Mouse (Mus musculus): Measurements from ENCODE around the gene Higd1a. TPM values are rescaled to one million over a fixed set of nuclear protein-coding genes. Genes with fewer than 3 reads are reported as not detected.
A peak's percentile ranks its signal among the peaks of the same experiment; 100 is the strongest.

Higd1a gene
- polyA plus RNA-seq, 1 experiment: 3.4 TPM

DNA sequence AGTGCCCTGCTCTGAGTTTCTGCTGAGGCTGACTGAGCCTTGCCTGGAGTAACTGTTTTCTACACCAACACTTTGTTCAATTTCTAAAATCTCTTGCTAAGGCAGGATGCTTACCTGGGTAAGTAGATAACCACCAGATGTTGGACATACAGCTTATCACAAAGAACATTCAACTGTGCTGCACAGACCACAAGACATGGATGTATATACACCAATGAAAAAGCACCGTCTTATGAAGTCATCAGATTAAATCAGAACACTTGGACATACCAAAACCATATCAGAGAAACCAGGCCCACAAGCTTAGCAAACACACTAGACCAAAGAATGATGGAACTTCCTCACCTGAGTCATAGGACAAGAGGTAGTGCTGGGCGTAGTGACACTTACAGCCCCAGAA lies 1.2 kb upstream of the Higd1a start:
- WGBS: 91% methylated on average over 2 of the region's 2 CpGs
- Histone ChIP-seq H3K4me1 (ENCODE audit: control insufficient read depth, insufficient read depth, insufficient read length) (peaks cover 3% of the 10 kb centered on the region; the same call in 1 of the 2 replicates), H3K27me3 (ENCODE audit: control insufficient read depth, insufficient read depth, low read length) (no peaks in the 10 kb centered on the region), H3K4me3 (ENCODE audit: extremely low read depth, insufficient read depth, insufficient read length) (no peak overlapping the region), H3K36me3 (ENCODE audit: control insufficient read depth, insufficient read depth, low read length) (no peaks in the 10 kb centered on the region), H3K27ac (ENCODE audit: insufficient read depth, low read length) (no peak overlapping the region)
- TF ChIP-seq CTCF (IDR thresholded peaks at IDR 0.05; ENCODE audit: extremely low read depth, insufficient read depth, insufficient read length, insufficient replicate concordance) (no peak), POLR2A (IDR thresholded peaks at IDR 0.05; ENCODE audit: low read depth, low read length) (no peak)
- no peak for DNase-seq (ENCODE audit: low read depth in 1 of 2, low spot score in 2 of 2)

DNA sequence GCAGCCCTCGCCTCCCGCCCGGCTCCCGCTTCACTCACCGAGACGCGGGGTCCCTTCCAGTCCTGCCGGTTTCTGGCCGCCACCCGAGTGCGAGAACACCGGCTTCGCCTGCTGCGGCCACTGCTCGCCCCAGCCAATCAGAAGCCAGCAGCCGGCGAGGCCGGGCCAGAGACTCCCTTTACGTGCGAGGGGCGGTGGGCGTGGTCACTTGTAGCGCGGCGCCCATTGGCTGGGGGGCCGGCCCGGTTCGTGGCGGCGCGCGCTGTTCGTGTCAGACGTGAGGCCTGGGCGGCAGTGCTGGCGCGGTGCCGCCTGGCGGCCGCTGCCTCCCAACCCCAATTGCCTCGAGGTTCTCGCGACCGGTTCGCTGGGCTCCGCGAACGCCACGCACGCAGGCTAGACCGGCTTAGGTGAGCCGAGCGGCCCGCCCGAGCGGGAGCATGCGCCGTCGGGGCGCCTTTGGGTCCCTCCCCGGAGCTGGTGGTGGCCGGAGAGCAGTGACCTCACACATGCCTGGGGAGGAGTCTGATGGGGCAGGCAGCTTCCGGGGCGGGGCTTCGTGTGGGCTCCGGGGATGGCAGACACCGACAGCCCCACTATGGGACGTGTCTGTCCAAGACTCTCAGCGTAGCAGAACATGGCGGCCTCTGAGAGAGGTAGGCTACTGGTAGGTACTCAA lies 549 bp downstream of the Higd1a start:
- peak overlapping the region; percentile 99 for H3K27ac ChIP-seq (ENCODE audit: insufficient read depth, low read length)
- H3K36me3 ChIP-seq (ENCODE audit: control insufficient read depth, insufficient read depth, low read length): no peaks in the 10 kb centered on the region
- H3K4me1 ChIP-seq (ENCODE audit: control insufficient read depth, insufficient read depth, insufficient read length): peaks cover 3% of the 10 kb centered on the region; the same call in 1 of the 2 replicates
- no peaks in the 10 kb centered on the region for H3K27me3 ChIP-seq (ENCODE audit: control insufficient read depth, insufficient read depth, low read length)
- TF ChIP-seq CTCF (IDR thresholded peaks at IDR 0.05; ENCODE audit: extremely low read depth, insufficient read depth, insufficient read length, insufficient replicate concordance) (peak; percentile 18; the same call in 1 of the 2 replicates), POLR2A (IDR thresholded peaks at IDR 0.05; ENCODE audit: low read depth, low read length) (peak; percentile 84)
- H3K4me3 ChIP-seq (ENCODE audit: extremely low read depth, insufficient read depth, insufficient read length): peak overlapping the region; percentile 85
- DNase-seq (ENCODE audit: low read depth in 1 of 2, low spot score in 2 of 2): peak; percentile 90 to 98
- WGBS: under 1% methylated on average over 59 of the region's 70 CpGs

- peaks cover 3% of the 10 kb centered on the region for H3K36me3 ChIP-seq (ENCODE audit: control insufficient read depth, insufficient read depth, low read length)
- H3K4me3 ChIP-seq (ENCODE audit: extremely low read depth, insufficient read depth, insufficient read length): peak overlapping the region; percentile 85
- TF ChIP-seq CTCF (IDR thresholded peaks at IDR 0.05; ENCODE audit: extremely low read depth, insufficient read depth, insufficient read length, insufficient replicate concordance) (no peak), POLR2A (IDR thresholded peaks at IDR 0.05; ENCODE audit: low read depth, low read length) (no peak)
- WGBS: 2% methylated on average over 39 of the region's 39 CpGs
- peak in 1 of 2 experiments; percentile 35 for DNase-seq (ENCODE audit: low read depth in 1 of 2, low spot score in 2 of 2)
- H3K4me1 ChIP-seq (ENCODE audit: control insufficient read depth, insufficient read depth, insufficient read length): peaks cover 3% of the 10 kb centered on the region; the same call in 1 of the 2 replicates
- no peaks in the 10 kb centered on the region for H3K27me3 ChIP-seq (ENCODE audit: control insufficient read depth, insufficient read depth, low read length)
- H3K27ac ChIP-seq (ENCODE audit: insufficient read depth, low read length): peak overlapping the region; percentile 77
Measured at GRCm38 (mm10) chr9:121856649-121857416, 1.3 kb downstream of the Higd1a start.

DNA sequence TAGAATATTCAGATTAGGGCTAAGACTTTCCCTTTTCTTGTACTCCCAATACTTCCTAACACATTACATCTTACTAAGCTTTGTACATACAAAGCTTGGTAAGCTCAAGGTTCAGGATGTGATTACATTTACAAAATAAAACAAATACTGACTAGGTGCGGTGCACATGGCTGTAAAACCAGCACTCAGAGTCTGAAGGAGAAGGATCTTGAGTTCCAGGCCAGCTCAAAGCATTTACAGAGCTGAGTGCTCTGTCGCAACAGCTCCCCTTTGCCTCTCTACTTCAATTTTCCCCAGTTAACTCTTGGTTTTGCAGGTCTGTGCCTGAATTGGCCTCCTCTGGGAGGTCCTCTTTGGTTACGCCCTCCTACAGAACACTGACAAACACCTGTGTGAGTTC lies 3.9 kb downstream of the Higd1a start:
- 93% methylated on average over 3 of the region's 3 CpGs for WGBS
- Histone ChIP-seq H3K36me3 (ENCODE audit: control insufficient read depth, insufficient read depth, low read length) (peaks cover 6% of the 10 kb centered on the region), H3K27ac (ENCODE audit: insufficient read depth, low read length) (no peak overlapping the region), H3K4me1 (ENCODE audit: control insufficient read depth, insufficient read depth, insufficient read length) (peaks cover 3% of the 10 kb centered on the region; the same call in 1 of the 2 replicates), H3K27me3 (ENCODE audit: control insufficient read depth, insufficient read depth, low read length) (no peaks in the 10 kb centered on the region), H3K4me3 (ENCODE audit: extremely low read depth, insufficient read depth, insufficient read length) (no peak overlapping the region)
- TF ChIP-seq CTCF (IDR thresholded peaks at IDR 0.05; ENCODE audit: extremely low read depth, insufficient read depth, insufficient read length, insufficient replicate concordance) (no peak), POLR2A (IDR thresholded peaks at IDR 0.05; ENCODE audit: low read depth, low read length) (no peak)
- DNase-seq (ENCODE audit: low read depth in 1 of 2, low spot score in 2 of 2): no peak

DNA sequence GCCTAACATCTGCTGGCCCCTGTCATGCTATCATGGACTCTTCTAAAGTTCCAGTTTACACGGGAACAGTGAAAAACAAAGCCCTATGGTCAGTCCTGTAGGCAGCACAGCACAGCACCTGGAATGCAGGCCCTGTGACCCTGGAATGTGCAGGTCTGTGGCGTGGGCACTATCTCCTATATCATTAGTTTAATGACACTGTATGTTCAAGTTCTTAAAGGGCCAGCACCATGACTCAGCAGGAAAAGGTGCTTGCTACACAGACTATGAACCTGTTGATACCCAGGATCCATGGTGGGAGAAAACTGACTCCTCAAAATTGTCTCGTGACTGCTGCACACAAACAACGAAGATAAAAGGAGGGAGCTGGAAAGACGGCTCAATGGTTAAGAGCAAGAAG lies 10.3 kb downstream of the Higd1a start:
- DNase-seq (ENCODE audit: low read depth in 1 of 2, low spot score in 2 of 2): no peak
- Histone ChIP-seq H3K27ac (ENCODE audit: insufficient read depth, low read length) (no peak overlapping the region), H3K4me1 (ENCODE audit: control insufficient read depth, insufficient read depth, insufficient read length) (no peaks in the 10 kb centered on the region), H3K4me3 (ENCODE audit: extremely low read depth, insufficient read depth, insufficient read length) (no peak overlapping the region), H3K27me3 (ENCODE audit: control insufficient read depth, insufficient read depth, low read length) (no peaks in the 10 kb centered on the region), H3K36me3 (ENCODE audit: control insufficient read depth, insufficient read depth, low read length) (peaks cover 8% of the 10 kb centered on the region)
- TF ChIP-seq POLR2A (IDR thresholded peaks at IDR 0.05; ENCODE audit: low read depth, low read length) (no peak), CTCF (IDR thresholded peaks at IDR 0.05; ENCODE audit: extremely low read depth, insufficient read depth, insufficient read length, insufficient replicate concordance) (no peak)
- 77% methylated on average over 5 of the region's 5 CpGs for WGBS

DNA sequence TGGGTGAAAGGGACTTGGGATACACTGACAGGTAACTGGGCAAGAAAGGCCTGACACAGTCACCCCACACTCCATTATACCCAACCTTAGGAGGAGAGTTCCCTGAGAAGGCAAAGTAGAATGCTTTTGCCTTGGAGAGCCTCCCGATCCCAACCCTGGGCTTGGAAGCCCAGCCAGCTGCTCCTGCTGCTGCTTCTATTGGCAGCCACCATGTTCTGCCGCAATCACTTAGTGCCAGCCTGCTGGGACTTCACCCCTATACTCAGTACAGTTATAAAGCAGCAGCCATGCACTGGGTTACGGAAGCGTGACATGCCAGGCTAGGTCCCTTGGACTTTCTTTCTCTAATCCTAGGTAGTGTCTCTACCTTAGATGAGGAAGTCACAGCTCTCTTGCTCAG lies 11.0 kb downstream of the Higd1a start:
- no peaks in the 10 kb centered on the region for H3K4me1 ChIP-seq (ENCODE audit: control insufficient read depth, insufficient read depth, insufficient read length)
- no peak overlapping the region for H3K4me3 ChIP-seq (ENCODE audit: extremely low read depth, insufficient read depth, insufficient read length)
- WGBS: 94% methylated on average over 4 of the region's 4 CpGs
- no peak overlapping the region for H3K27ac ChIP-seq (ENCODE audit: insufficient read depth, low read length)
- H3K36me3 ChIP-seq (ENCODE audit: control insufficient read depth, insufficient read depth, low read length): peaks cover 8% of the 10 kb centered on the region
- H3K27me3 ChIP-seq (ENCODE audit: control insufficient read depth, insufficient read depth, low read length): no peaks in the 10 kb centered on the region
- DNase-seq (ENCODE audit: low read depth in 1 of 2, low spot score in 2 of 2): no peak
- TF ChIP-seq CTCF (IDR thresholded peaks at IDR 0.05; ENCODE audit: extremely low read depth, insufficient read depth, insufficient read length, insufficient replicate concordance) (no peak), POLR2A (IDR thresholded peaks at IDR 0.05; ENCODE audit: low read depth, low read length) (no peak)
